Mouse (Mus musculus): ENCODE measurements around the gene Pemt. TPM values are rescaled to one million over a fixed set of nuclear protein-coding genes. Genes with fewer than 3 reads are reported as not detected.
A peak's percentile ranks its signal among the peaks of the same experiment; 100 is the strongest.

Gene Pemt
- polyA plus RNA-seq, 1 experiment from 2014 or later, result 13.0 TPM

DNA sequence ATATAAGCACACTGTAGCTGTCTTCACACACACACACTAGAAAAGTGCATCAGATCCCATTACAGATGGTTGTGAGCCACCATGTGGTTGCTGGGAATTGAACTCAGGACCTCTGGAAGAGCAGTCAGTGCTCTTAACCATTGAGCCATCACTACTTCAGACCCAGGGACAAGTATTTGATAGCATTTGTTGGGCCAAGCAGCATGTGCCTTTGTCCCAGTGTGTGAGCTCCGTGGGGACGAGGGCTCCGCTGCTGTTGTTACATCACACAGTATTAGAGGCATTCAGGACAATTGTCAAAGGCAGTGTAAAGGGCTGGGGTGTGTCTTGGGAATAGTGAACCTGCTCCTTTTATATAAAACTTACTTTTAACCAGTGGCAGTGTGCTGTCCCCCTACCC lies 109.3 kb downstream of the Pemt start:
- Histone ChIP-seq H3K4me3 (replicated peaks) (no peak overlapping the region), H3K9me3 (replicated peaks) (no peaks in the 10 kb centered on the region), H3K4me2 (no peak overlapping the region), H3K4me1 (no peaks in the 10 kb centered on the region), H3K27ac (no peak overlapping the region), H3K27me3 (0 out of 2 replicates have a peak, but pooled peaks cover 5% of the 10 kb centered on the region), H3K36me3 (no peaks in the 10 kb centered on the region), H3K9ac (no peak overlapping the region)
- ATAC-seq (replicated peaks; ENCODE audit: low FRiP score), result no peak
- WGBS, result 89% methylated on average over 3 of the region's 3 CpGs

DNA sequence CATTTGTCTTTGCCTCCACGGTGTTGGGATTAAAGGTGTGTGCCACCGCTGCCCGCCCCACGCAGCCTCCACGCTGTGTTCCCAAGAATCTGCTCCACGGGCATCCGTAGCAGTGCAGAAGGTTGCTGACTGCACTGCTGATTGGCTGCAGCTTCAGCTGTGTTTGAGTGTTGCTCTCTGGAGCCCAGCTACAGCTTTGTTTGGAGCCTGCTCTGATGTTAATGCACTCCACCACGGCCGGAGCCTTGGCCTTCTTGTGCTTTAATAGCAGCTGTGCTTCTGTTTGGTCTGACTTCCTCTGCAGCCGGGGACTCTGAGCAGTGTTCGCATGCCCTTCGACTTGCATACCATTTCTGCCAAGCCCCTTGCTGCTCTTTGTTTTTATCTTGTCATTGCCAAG lies 112.3 kb downstream of the Pemt start:
- 0 out of 2 replicates have a peak, but pooled peaks cover 5% of the 10 kb centered on the region for H3K27me3 ChIP-seq
- no peak overlapping the region for H3K4me3 ChIP-seq (replicated peaks)
- H3K9ac ChIP-seq, result no peak overlapping the region
- WGBS, result 59% methylated on average over 12 of the region's 12 CpGs
- no peaks in the 10 kb centered on the region for H3K4me1 ChIP-seq
- H3K4me2 ChIP-seq, result no peak overlapping the region
- no peak overlapping the region for H3K27ac ChIP-seq
- no peak for ATAC-seq (replicated peaks; ENCODE audit: low FRiP score)
- H3K9me3 ChIP-seq (replicated peaks), result no peaks in the 10 kb centered on the region
- H3K36me3 ChIP-seq, result no peaks in the 10 kb centered on the region

GRCm38 (mm10) chr11:59932560-59933337 lies 113.5 kb downstream of the Pemt start:
- H3K4me2 ChIP-seq, result no peak overlapping the region
- no peaks in the 10 kb centered on the region for H3K36me3 ChIP-seq
- 0 out of 2 replicates have a peak, but pooled peaks cover 5% of the 10 kb centered on the region for H3K27me3 ChIP-seq
- H3K4me3 ChIP-seq (replicated peaks), result no peak overlapping the region
- H3K9me3 ChIP-seq (replicated peaks), result no peaks in the 10 kb centered on the region
- no peak overlapping the region for H3K27ac ChIP-seq
- H3K4me1 ChIP-seq, result no peaks in the 10 kb centered on the region
- no peak for ATAC-seq (replicated peaks; ENCODE audit: low FRiP score)
- WGBS, result 60% methylated on average over 9 of the region's 9 CpGs
- H3K9ac ChIP-seq, result no peak overlapping the region

DNA sequence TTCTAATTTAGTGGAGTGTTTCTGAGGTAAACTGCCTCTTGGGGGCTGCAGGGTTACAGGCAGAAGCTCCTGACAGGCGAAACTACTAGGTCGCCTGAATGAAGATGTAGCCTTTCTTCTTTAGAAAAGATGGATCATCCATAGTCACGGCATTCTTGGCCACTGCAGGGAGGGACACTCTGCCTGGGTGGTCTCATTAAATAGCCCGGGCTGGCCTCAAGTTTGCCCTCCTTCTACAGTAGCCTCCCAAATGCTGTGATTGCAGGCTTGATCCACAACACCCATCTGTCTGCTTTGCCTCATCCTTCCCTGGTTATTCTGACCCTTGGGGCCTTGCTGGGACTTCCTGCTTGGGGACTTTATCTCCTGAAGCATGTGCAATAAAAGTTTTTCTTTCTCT lies 116.3 kb downstream of the Pemt start:
- Histone ChIP-seq H3K27ac (no peak overlapping the region), H3K9ac (no peak overlapping the region), H3K4me1 (peaks cover 4% of the 10 kb centered on the region; the same call in 1 of the 2 replicates), H3K4me2 (no peak overlapping the region), H3K4me3 (replicated peaks) (no peak overlapping the region), H3K9me3 (replicated peaks) (no peaks in the 10 kb centered on the region), H3K36me3 (no peaks in the 10 kb centered on the region), H3K27me3 (0 out of 2 replicates have a peak, but pooled peaks cover 5% of the 10 kb centered on the region)
- ATAC-seq (replicated peaks; ENCODE audit: low FRiP score), result no peak
- 45% methylated on average over 4 of the region's 4 CpGs for WGBS

DNA sequence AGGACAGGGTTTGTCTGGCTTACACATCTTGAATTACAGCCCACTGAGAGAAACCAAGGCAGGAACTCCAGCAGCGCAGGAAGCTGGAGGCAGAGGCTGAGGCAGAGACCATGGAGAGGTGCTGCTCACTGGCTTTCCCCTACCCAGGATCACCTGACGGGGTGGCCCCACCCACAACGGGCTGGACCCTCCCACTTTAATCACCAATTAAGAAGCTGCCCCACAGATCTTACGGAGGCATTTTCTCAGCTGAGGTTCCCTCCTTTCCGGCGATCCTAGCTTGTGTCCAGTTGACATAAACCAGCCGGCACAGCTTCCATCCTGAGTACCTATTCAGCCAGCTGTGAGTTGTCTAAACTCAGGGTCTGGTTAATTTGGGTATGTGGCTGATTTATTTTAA lies 125.0 kb downstream of the Pemt start:
- Histone ChIP-seq H3K36me3 (no peaks in the 10 kb centered on the region), H3K4me1 (peaks cover 19% of the 10 kb centered on the region), H3K27me3 (no peaks in the 10 kb centered on the region), H3K4me3 (replicated peaks) (peak overlapping the region; percentile 18), H3K9ac (no peak overlapping the region), H3K27ac (peak overlapping the region; percentile 52), H3K9me3 (replicated peaks) (no peaks in the 10 kb centered on the region), H3K4me2 (peak overlapping the region; percentile 53)
- 8% methylated on average over 7 of the region's 7 CpGs for WGBS
- peak; percentile 93 for ATAC-seq (replicated peaks; ENCODE audit: low FRiP score)

Other genes starting within 250 kb of the Pemt start
- gene Flcn, start 236.5 kb downstream of the Pemt start, polyA plus RNA-seq (2015; fragmentation: Nextera tagmentation; extraction: Ambion mirVana), result 32.1 and 32.6 TPM in 2 replicates
- 37.9 and 42.8 TPM in 2 replicates for gene Nt5m, start 207.0 kb downstream of the Pemt start, polyA plus RNA-seq (2015; fragmentation: Nextera tagmentation; extraction: Ambion mirVana)
- 206 and 213 TPM in 2 replicates for gene Cops3, start 206.7 kb downstream of the Pemt start, polyA plus RNA-seq (2015; fragmentation: Nextera tagmentation; extraction: Ambion mirVana)
- 45.7 and 46.5 TPM in 2 replicates for gene Med9, start 98.3 kb downstream of the Pemt start, polyA plus RNA-seq (2015; fragmentation: Nextera tagmentation; extraction: Ambion mirVana)
- gene Rasd1, start 81.5 kb downstream of the Pemt start, polyA plus RNA-seq (2015; fragmentation: Nextera tagmentation; extraction: Ambion mirVana), result 3.3 and 4.0 TPM in 2 replicates
- 21.4 and 23.4 TPM in 2 replicates for gene Rai1, start 58.5 kb upstream of the Pemt start, polyA plus RNA-seq (2015; fragmentation: Nextera tagmentation; extraction: Ambion mirVana)
- gene Srebf1, start 176.1 kb upstream of the Pemt start, polyA plus RNA-seq (2015; fragmentation: Nextera tagmentation; extraction: Ambion mirVana), result 56.3 and 60.0 TPM in 2 replicates

Measured in kidney, embryonic 15.5 days (tissue).